Mouse (Mus musculus) lung, adult 2 months (tissue): ENCODE measurements around the gene Pmepa1.

ENCODE experiments used
- CTCF ChIP-seq: fragments of 200-500 bp; IDR thresholded peaks from 2 replicates; pipeline ENCODE4 v1.5.1; 2011; ENCODE audit warnings: mild to moderate bottlenecking, low read length, control low read depth; ENCODE audit not compliant: insufficient read depth
- POLR2A ChIP-seq: fragments of 200-500 bp; IDR thresholded peaks from 2 replicates; pipeline ENCODE4 v1.6.1; 2011; ENCODE audit warnings: low read depth, mild to moderate bottlenecking, control low read depth, low read length, borderline replicate concordance; ENCODE audit errors: extremely low read depth

GRCm38 (mm10) chr2:173306734-173307525 is 30.6 kb upstream of the Pmepa1 start:
- TF ChIP-seq CTCF (no peak), POLR2A (no peak)
